Mouse (Mus musculus): ENCODE results near the gene Fam19a4. TPM values are rescaled to one million over a fixed set of nuclear protein-coding genes. Genes with fewer than 3 reads are reported as not detected.

Fam19a4 gene
- not detected in 2 replicates for total RNA-seq (2017)

DNA sequence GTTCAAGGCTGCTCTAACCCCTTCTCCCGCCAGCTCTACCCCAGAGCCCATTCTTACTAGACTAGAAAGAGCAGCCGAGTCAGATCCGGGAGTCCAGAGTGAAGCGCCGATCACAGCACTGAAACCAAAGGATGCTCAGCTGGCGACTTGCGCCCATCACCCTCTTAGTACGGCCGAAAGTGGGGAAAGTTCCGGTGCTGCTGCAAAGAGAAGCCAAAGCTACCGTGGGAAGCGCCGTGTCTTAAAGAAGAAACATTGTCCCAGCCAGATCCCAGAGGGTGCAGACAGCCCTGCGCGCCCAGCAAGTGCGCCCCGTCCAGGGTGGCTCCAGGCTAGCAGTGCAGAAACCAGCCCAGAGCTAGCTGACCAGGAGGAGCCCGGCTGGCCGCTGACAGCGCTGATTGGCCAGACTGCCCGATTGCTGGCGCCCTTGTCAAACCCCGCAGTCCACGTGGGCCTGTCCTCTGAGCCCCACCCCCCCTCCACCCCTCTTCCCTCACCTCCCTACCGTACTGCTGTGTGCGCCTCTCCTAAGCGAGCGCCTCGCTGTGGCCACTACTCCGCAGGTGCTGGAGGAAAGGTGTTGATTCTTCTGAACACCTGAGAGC lies at the start of gene Fam19a4:
Gene Fam19a4 (minus strand): TSS at position 340 of the 608 bp plus-strand sequence.
- peak; percentile 52; the same call in 1 of the 2 replicates for ATAC-seq (replicated peaks; ENCODE audit: low read depth, poor library complexity, severe bottlenecking)

DNA sequence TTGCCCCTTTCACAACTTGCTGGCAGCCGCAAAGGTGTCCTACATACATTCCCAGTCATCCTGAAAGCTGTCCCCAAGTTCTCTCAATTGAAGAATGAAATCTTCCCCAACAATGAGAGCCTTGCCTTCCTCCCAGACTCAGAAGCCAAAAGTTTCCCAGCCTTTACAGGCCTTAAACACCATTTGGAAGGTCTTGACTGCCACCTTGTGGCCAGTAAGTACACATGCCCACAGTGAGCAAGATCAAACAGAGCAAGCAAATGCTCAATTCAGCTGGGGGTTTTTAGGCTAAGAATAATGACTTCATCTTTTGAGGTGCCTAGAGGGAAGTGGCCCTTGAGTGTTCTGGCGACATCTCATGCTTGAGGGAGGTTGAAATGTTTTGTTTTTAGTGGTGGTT lies 46.6 kb upstream of the Fam19a4 start:
- peak; percentile 86 for ATAC-seq (replicated peaks; ENCODE audit: low read depth, poor library complexity, severe bottlenecking)

GRCm38 (mm10) chr6:97106106-97106505 lies 45.9 kb upstream of the Fam19a4 start:
- ATAC-seq (replicated peaks; ENCODE audit: low read depth, poor library complexity, severe bottlenecking): no peak

- peak; percentile 74 for ATAC-seq (replicated peaks; ENCODE audit: low read depth, poor library complexity, severe bottlenecking)
Observed at GRCm38 (mm10) chr6:97104264-97104852, 44.1 kb upstream of the Fam19a4 start.

- ATAC-seq (replicated peaks; ENCODE audit: low read depth, poor library complexity, severe bottlenecking): no peak
Observed at GRCm38 (mm10) chr6:97101958-97102702, 41.9 kb upstream of the Fam19a4 start.

DNA sequence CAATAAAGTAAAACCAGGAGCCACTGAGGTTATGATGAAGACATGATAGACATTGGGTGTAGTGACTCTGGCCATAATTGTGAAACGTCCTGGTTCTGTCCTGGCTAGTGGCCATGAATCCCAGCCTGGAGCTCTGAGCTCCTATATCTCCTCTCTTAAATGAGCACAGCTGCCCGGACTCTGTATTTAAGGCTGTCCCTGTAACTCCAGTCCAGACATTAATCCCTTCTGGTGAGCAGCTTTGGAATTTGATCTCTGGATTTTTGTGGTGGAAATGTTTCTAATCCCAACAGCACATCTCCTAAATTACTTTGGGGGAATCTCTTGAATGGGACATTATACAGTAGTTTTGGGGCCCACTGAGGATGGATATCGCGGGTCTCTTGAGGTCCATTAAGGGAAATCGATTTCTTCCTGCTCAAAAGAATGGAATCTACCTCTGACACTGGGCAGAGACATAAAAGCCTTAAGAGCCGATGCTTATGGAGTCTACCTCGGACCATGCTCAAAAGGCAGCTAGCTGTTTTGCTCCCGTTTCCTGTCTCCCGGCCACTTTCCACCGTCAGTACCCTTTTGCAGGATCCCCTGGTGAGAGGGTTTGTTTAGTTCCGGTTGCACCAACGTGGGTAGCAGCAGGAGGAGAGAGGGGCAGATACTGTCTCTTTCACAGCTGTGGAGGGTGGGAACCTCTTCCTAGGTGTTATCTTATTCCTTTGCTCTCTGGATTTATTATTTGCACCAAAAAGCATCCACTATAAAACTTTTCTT lies 41.2 kb upstream of the Fam19a4 start:
- ATAC-seq (replicated peaks; ENCODE audit: low read depth, poor library complexity, severe bottlenecking): 0 out of 2 replicates have a peak, but pooled peaks have one; percentile 26

DNA sequence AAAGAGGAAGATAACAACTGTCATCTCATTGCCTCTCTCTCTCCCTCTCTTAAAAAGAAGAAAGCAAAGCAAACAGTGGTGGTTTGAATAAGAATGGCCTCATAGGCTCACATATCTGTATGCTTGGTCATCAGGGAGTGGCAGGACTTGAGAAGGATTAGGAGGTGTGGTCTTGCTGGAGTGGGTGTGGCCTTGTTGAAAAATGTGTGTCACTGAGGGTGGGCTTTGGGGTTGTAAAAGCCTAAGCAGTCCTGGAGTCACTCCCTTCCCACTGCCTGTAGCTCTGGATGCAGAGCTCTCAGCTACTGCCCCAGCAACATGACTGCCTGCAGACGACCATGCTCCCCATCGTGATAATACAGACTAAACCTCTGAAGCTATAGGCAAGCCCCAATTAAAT lies 22.1 kb upstream of the Fam19a4 start:
- no peak for ATAC-seq (replicated peaks; ENCODE audit: low read depth, poor library complexity, severe bottlenecking)

- no peak for ATAC-seq (replicated peaks; ENCODE audit: low read depth, poor library complexity, severe bottlenecking)
Observed at GRCm38 (mm10) chr6:97080016-97080415, 19.8 kb upstream of the Fam19a4 start.

DNA sequence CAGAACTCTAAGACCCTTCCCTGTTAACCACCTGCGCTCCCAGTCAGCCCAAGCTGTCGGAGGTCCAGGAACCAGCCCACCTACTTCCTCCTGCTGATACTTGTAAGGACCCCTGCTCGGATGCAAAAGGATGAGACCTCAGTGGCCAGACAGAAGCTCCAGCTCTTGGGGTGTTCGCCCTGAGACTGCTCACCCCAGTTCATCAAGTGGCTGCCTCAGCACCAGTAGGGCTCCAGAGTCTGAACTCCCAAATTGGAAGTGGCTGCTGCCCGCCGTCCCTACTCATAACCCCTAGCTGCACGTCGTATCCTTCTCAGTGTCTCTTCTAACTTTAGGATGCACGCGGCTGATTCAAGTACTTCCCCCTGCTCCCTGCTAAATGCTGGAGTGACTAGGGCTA lies 614 bp downstream of the Fam19a4 start:
- ATAC-seq (replicated peaks; ENCODE audit: low read depth, poor library complexity, severe bottlenecking): no peak

- ATAC-seq (replicated peaks; ENCODE audit: low read depth, poor library complexity, severe bottlenecking): no peak
Observed at GRCm38 (mm10) chr6:97052196-97052770, 7.9 kb downstream of the Fam19a4 start.

DNA sequence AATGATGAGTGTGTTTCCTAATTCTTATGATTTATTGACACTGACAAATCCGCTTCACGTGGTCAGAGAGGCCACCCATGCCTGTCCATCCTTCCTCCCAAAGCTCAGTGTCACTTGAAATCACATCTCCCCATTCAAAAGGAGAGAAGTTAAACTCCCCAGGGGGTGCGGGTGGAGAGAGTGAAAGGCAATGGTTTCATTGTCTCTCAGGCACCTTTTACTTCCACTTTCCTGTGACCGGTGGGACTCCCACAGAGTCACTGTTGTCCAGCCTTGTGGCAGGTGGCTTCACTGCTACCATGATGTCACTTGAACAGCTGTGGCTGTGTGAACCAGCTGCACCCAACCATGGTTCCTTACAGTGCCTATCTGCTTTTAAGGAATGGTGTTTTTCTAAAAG lies 11.8 kb downstream of the Fam19a4 start:
- ATAC-seq (replicated peaks; ENCODE audit: low read depth, poor library complexity, severe bottlenecking): no peak

DNA sequence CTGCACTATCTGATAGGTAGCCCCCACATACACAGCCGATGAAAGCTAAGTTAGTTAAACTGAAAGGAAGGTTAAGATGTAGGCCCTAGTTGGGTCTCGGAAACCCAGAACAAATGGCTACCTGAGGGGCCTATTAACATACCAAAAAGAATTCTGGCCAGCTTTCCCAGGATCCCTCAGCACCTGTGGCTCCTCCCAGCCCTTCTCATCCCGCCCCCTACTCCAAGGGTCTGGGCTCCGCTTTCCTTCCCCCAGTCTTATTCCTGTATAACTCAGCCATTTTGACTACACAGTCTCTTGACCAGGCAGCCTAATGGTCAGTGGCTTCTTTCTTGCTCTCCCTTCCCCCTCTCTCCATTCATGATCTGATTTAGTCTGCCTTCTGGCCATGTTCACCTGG lies 13.7 kb downstream of the Fam19a4 start:
- no peak for ATAC-seq (replicated peaks; ENCODE audit: low read depth, poor library complexity, severe bottlenecking)

DNA sequence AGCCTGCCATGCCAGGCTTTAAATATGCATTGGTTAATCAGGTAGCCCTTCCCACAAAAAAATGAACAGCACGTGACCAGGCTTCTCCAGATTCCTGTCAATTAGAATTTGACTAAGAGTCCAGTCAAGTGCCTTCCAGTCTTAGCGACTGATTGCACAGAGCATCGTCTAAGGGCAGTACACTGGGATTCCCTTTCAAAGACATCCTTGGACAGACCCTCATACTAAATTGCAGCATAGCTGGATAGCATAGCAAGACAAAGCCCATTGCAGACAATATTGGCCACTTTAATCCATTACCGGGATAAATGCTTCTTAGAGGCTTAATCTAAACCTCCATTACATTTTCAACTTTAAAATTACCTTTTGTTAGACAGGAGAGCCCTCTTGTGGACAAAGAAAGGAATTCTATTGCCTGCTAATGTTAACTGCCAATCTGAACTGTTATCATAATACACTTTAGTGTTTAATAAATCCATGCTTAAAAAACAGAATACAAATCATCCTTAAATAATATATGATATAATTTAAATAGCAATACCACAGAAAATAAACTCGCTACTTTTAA lies 33.0 kb downstream of the Fam19a4 start:
- ATAC-seq (replicated peaks; ENCODE audit: low read depth, poor library complexity, severe bottlenecking): peak; percentile 74

- no peak for ATAC-seq (replicated peaks; ENCODE audit: low read depth, poor library complexity, severe bottlenecking)
Observed at GRCm38 (mm10) chr6:97019323-97019722, 40.9 kb downstream of the Fam19a4 start.

DNA sequence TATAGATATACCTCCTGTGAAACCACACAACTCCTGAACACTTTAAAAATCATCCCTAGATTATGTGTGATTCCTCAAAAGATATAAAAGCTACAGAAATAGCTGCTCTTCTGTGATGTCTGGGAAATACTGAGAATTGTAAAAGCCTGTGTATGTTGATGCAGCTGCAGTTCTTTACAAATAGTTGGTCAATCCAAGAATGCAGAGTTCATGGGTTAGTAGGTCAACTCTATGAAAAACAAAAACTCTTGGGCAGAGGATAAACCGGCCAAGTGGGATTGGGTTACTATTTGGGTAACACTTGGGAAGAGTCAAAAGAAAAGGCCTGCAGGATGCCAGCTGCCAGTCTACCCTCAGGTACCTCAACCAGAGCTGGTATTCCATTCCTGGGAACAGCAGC lies 43.5 kb downstream of the Fam19a4 start:
- ATAC-seq (replicated peaks; ENCODE audit: low read depth, poor library complexity, severe bottlenecking): no peak

DNA sequence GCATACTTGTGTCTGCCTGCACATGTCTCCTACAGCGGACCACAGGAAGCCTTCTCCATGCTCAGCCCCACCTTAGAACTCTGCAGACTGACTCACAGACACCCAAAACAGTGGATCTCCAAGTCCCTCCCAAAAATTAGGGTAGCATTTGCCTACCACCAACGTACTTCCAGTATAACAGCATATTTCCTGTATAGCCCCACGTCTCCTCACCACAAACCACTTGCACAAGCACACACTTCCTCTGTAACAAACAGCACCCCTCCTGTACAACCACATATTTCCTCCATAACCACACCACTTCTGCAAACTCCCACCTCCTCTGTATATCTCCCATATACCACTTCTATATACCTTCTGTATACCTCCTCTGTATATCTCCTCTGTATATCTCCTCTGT lies 44.2 kb downstream of the Fam19a4 start:
- peak; percentile 99 for ATAC-seq (replicated peaks; ENCODE audit: low read depth, poor library complexity, severe bottlenecking)

DNA sequence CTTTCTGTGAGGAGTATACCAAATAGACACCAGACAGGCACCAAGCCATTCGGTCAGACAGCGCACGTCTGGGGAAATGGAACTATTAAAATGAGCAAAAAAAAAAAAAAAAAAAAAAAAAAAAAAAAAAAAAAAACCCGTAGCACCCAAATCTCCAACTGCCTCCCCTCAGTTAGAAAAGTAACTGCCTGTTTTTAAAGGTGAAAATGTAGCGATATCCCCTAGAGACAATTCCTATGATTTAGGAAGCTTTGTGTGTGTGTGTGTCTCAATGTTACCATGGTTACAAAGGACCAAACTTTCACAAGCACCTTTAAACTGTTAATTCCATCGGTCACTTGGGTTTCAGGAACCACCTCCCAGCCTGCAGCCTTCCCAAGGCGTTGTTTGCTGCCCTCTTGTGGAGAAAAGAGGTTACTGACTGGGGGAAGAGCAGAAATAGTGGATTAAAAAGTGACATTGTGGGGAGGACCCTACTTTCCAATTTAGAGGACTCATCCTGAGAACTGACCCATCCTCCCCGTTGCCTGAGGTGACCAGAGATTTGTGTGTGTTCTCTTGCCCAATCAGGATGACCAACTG lies 53.6 kb downstream of the Fam19a4 start:
- ATAC-seq (replicated peaks; ENCODE audit: low read depth, poor library complexity, severe bottlenecking): peak; percentile 91

DNA sequence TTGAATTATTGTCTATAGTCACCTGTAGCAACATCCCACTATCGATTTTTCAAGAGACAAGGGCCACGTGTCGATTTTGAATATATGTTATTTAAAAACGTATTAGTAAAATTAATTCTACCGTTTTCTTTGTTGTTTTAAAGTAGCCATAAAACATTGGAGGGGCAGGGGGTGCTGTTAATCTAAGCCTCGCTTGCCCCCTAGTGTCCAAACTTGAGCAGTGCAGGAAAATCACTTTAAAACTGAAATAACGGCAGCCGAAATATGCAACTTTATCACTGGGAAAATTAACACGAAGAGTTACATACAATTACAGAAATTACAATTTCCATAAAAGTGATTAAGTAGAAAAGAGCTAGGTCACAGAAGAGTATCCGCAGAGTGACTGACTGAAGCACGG lies 55.2 kb downstream of the Fam19a4 start:
- ATAC-seq (replicated peaks; ENCODE audit: low read depth, poor library complexity, severe bottlenecking): peak; percentile 64; the same call in 1 of the 2 replicates

- ATAC-seq (replicated peaks; ENCODE audit: low read depth, poor library complexity, severe bottlenecking): no peak
Observed at GRCm38 (mm10) chr6:96995556-96996159, 64.6 kb downstream of the Fam19a4 start.

Data from common myeloid progenitor, adult 5-6 weeks (primary cell).